Mouse (Mus musculus): ENCODE measurements at regions not wholly inside any gene's neighbourhood (a gene's known extent, or its start where the extent isn't known, plus 50 kb on each side); places are given as distances from the start of the nearest gene placed in this dataset.

DNA sequence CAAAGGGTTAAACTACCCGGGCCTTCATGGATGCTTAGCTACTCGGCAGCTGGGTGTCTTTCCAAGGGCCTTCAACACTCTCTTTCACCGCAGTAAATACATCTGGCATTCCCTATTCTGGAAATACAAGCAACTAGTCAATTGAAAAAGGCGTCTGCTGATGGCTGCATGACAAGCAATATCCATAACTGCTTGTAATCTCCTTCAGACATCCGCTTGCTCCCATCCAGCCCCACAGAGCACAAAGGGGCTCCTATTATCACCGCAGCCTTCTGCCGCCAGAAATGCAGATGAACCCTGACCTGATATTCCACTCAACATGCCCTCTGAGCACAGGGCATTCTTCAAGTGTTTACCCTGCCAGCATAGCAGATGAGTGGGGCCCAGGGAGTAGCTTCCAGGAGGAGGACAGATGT is 325.7 kb upstream of the 4931429L15Rik start:
- H3K4me2 ChIP-seq (ENCODE audit: low read depth): no peak overlapping the region
- no peaks in the 10 kb centered on the region for H3K36me3 ChIP-seq (ENCODE audit: control insufficient read depth, insufficient read depth)
- no peaks in the 10 kb centered on the region for H3K27me3 ChIP-seq (ENCODE audit: control insufficient read depth, insufficient read depth, insufficient read length)
- no peak overlapping the region for H3ac ChIP-seq (ENCODE audit: control insufficient read depth, insufficient read length)
- TF ChIP-seq MAX (IDR thresholded peaks at IDR 0.05; ENCODE audit: low read depth) (no peak), SRF (IDR thresholded peaks at IDR 0.05; ENCODE audit: control insufficient read depth, insufficient read length, low read depth) (no peak), POLR2A (IDR thresholded peaks at IDR 0.05; ENCODE audit: insufficient read length, low read depth) (no peak), MYOG (IDR thresholded peaks at IDR 0.05; ENCODE audit: control insufficient read depth in 1 of 3, insufficient read depth in 1 of 3, insufficient read length in 2 of 3, low read depth in 2 of 3) (no peak), CEBPB (IDR thresholded peaks at IDR 0.05; ENCODE audit: insufficient read depth, poor library complexity, severe bottlenecking) (no peak), TCF12 (IDR thresholded peaks at IDR 0.05; ENCODE audit: insufficient read depth, poor library complexity, severe bottlenecking) (no peak), E2F4 (IDR thresholded peaks at IDR 0.05; ENCODE audit: insufficient read depth) (no peak), USF1 (IDR thresholded peaks at IDR 0.05; ENCODE audit: low read depth) (no peak), POLR2AphosphoS2 (IDR thresholded peaks at IDR 0.05; ENCODE audit: insufficient read length, low read depth) (no peak), REST (IDR thresholded peaks at IDR 0.05; ENCODE audit: insufficient read depth, insufficient read length) (no peak), MYOD1 (IDR thresholded peaks at IDR 0.05; ENCODE audit: control insufficient read depth in 1 of 3, insufficient read length in 2 of 3, low read depth in 2 of 3) (no peak)
- no peak overlapping the region for H3K4me3 ChIP-seq
- no peaks in the 10 kb centered on the region for H3K79me2 ChIP-seq (ENCODE audit: control insufficient read depth, insufficient read depth)

DNA sequence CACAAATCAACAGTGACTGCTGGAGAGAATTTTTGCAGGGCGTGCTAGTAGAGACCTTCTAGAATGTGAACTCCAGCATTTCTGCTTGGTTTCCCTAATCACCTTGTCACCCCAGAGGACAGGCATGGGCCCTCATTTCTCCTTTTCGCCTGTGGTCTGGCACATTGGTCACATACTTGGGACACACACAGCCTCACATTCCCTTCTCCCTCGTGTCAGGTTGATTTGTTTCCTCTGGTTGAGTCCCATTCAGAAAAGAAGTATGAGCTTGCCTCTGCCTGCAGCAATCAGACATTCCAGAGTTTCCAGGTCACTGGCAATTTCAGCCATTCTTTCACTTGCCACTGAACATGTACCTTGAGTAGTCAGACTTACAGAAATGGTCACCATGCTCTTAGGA is 323.8 kb upstream of the 4931429L15Rik start:
- H3K4me3 ChIP-seq: no peak overlapping the region
- no peak overlapping the region for H3ac ChIP-seq (ENCODE audit: control insufficient read depth, insufficient read length)
- no peak overlapping the region for H3K4me2 ChIP-seq (ENCODE audit: low read depth)
- H3K79me2 ChIP-seq (ENCODE audit: control insufficient read depth, insufficient read depth): no peaks in the 10 kb centered on the region
- H3K36me3 ChIP-seq (ENCODE audit: control insufficient read depth, insufficient read depth): no peaks in the 10 kb centered on the region
- no peaks in the 10 kb centered on the region for H3K27me3 ChIP-seq (ENCODE audit: control insufficient read depth, insufficient read depth, insufficient read length)
- TF ChIP-seq TCF12 (IDR thresholded peaks at IDR 0.05; ENCODE audit: insufficient read depth, poor library complexity, severe bottlenecking) (no peak), SRF (IDR thresholded peaks at IDR 0.05; ENCODE audit: control insufficient read depth, insufficient read length, low read depth) (no peak), POLR2AphosphoS2 (IDR thresholded peaks at IDR 0.05; ENCODE audit: insufficient read length, low read depth) (no peak)

DNA sequence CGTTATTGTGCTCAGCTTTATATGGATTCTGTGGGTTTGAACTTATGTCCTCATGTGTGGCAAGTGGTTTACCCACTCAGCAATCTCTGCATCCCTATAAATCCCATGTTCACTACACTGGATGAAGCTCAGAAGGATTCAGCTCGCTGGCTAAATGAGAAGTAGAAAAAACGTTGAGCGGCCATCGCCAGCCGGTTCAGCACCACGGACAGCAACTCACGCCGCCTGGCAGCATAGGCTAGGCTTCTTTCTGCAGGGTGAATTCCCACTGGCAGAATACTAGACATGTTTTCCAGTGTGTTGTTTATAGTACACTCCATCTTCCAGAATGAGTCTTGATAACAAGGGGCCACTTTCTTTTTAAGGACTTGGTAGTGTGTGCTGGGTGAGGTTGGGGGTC is 322.9 kb upstream of the 4931429L15Rik start:
- Histone ChIP-seq H3K27me3 (ENCODE audit: control insufficient read depth, insufficient read depth, insufficient read length) (no peaks in the 10 kb centered on the region), H3K79me2 (ENCODE audit: control insufficient read depth, insufficient read depth) (no peaks in the 10 kb centered on the region), H3ac (ENCODE audit: control insufficient read depth, insufficient read length) (no peak overlapping the region), H3K4me2 (ENCODE audit: low read depth) (no peak overlapping the region), H3K36me3 (ENCODE audit: control insufficient read depth, insufficient read depth) (no peaks in the 10 kb centered on the region), H3K4me3 (no peak overlapping the region)
- TF ChIP-seq REST (IDR thresholded peaks at IDR 0.05; ENCODE audit: insufficient read depth, insufficient read length): peak; percentile 94
- no peak for TF ChIP-seq TCF3 (IDR thresholded peaks at IDR 0.05; ENCODE audit: insufficient read length, low read depth)

DNA sequence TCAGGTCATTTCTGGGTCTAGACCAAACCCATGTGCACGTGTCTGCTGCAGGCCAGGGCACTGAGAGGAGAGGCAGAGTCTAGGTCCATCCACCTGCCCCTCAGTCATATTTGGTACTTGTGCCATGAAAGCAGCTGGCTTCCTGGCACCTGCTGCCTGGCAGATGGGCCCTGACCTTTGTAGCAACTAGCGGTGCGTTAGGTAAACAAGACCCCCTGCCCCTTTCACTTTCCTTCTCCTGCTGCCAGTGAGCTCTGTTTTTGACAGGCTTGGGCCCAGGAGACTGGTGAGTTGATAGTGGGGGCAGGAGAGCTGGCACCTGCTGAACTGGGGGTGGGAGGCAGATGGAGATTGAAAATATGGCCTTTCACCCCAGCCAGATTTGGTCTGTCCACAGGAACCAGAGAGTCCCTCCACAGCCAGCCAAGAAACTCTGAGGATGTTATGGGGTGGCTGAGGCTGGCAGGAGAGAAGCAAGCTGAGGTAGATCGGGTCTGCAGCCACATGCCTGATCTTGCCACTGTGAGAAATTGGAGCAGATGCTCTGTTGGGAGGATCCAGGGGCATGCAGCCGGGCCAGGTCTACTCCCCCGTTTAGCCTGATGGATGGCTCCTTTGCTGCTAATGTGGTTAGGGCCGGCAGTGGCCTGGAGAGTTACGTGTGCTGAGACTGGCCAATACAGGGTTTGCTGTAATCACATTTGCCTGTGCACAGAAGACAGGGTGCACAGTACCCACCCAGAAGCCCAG is 316.6 kb upstream of the 4931429L15Rik start:
- no peaks in the 10 kb centered on the region for H3K79me2 ChIP-seq (ENCODE audit: control insufficient read depth, insufficient read depth)
- no peak overlapping the region for H3ac ChIP-seq (ENCODE audit: control insufficient read depth, insufficient read length)
- no peak for TF ChIP-seq POLR2A (IDR thresholded peaks at IDR 0.05; ENCODE audit: insufficient read length, low read depth)
- no peak for TF ChIP-seq MYOG (IDR thresholded peaks at IDR 0.05; ENCODE audit: control insufficient read depth in 1 of 3, insufficient read depth in 1 of 3, insufficient read length in 2 of 3, low read depth in 2 of 3)
- TF ChIP-seq CEBPB (IDR thresholded peaks at IDR 0.05; ENCODE audit: insufficient read depth, poor library complexity, severe bottlenecking): no peak
- TF ChIP-seq TCF12 (IDR thresholded peaks at IDR 0.05; ENCODE audit: insufficient read depth, poor library complexity, severe bottlenecking): no peak

DNA sequence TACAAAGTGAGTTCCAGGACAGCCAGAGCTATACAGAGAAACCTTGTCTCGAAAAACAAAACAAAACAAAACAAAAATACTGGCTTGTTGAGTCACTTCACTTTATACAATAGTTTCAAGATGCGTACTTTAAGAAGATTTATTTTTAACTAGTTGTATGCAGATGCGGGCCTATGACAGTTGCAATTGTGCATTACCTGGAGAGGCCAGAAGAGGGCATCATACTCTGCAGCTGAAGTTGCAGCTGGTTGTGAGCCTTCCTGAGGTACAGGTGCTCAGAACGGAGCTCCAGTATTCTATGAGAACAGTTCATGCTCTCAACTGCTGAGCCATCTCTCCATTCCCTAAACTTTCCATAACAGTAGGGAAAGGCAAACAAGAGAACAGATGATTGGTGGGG is 314.2 kb upstream of the 4931429L15Rik start:
- H3K4me3 ChIP-seq: no peak overlapping the region
- TF ChIP-seq MYOG (IDR thresholded peaks at IDR 0.05; ENCODE audit: control insufficient read depth in 1 of 3, insufficient read depth in 1 of 3, insufficient read length in 2 of 3, low read depth in 2 of 3): no peak
- no peak for TF ChIP-seq POLR2AphosphoS2 (IDR thresholded peaks at IDR 0.05; ENCODE audit: insufficient read length, low read depth)
- no peak for TF ChIP-seq USF1 (IDR thresholded peaks at IDR 0.05; ENCODE audit: low read depth)
- TF ChIP-seq SRF (IDR thresholded peaks at IDR 0.05; ENCODE audit: control insufficient read depth, insufficient read length, low read depth): no peak
- TF ChIP-seq MYOD1 (IDR thresholded peaks at IDR 0.05; ENCODE audit: control insufficient read depth in 1 of 3, insufficient read length in 2 of 3, low read depth in 2 of 3): no peak
- no peak for TF ChIP-seq POLR2A (IDR thresholded peaks at IDR 0.05; ENCODE audit: insufficient read length, low read depth)
- TF ChIP-seq E2F4 (IDR thresholded peaks at IDR 0.05; ENCODE audit: insufficient read depth): no peak
- TF ChIP-seq MAX (IDR thresholded peaks at IDR 0.05; ENCODE audit: low read depth): no peak
- TF ChIP-seq TCF3 (IDR thresholded peaks at IDR 0.05; ENCODE audit: insufficient read length, low read depth): no peak
- no peak for TF ChIP-seq TCF12 (IDR thresholded peaks at IDR 0.05; ENCODE audit: insufficient read depth, poor library complexity, severe bottlenecking)
- TF ChIP-seq REST (IDR thresholded peaks at IDR 0.05; ENCODE audit: insufficient read depth, insufficient read length): no peak
- TF ChIP-seq CEBPB (IDR thresholded peaks at IDR 0.05; ENCODE audit: insufficient read depth, poor library complexity, severe bottlenecking): no peak

More for the DNA sequence above, 316.6 kb upstream of the 4931429L15Rik start:
- H3K4me3 ChIP-seq: no peak overlapping the region
- H3K36me3 ChIP-seq (ENCODE audit: control insufficient read depth, insufficient read depth): no peaks in the 10 kb centered on the region
- no peak overlapping the region for H3K4me2 ChIP-seq (ENCODE audit: low read depth)
- no peaks in the 10 kb centered on the region for H3K27me3 ChIP-seq (ENCODE audit: control insufficient read depth, insufficient read depth, insufficient read length)

More for the DNA sequence above, 314.2 kb upstream of the 4931429L15Rik start:
- no peak overlapping the region for H3K4me2 ChIP-seq (ENCODE audit: low read depth)
- H3ac ChIP-seq (ENCODE audit: control insufficient read depth, insufficient read length): no peak overlapping the region
- no peaks in the 10 kb centered on the region for H3K79me2 ChIP-seq (ENCODE audit: control insufficient read depth, insufficient read depth)
- H3K27me3 ChIP-seq (ENCODE audit: control insufficient read depth, insufficient read depth, insufficient read length): no peaks in the 10 kb centered on the region
- H3K36me3 ChIP-seq (ENCODE audit: control insufficient read depth, insufficient read depth): no peaks in the 10 kb centered on the region
